Mouse (Mus musculus) CH12.LX (cell line): ENCODE results near the gene Ffar1. TPM values are rescaled to one million over a fixed set of nuclear protein-coding genes. Genes with fewer than 3 reads are reported as not detected.

ENCODE experiments used
- DNase-seq: peaks from one replicate; pipeline ENCODE4 v3.0.0-alpha.2; 2013; ENCODE audit errors: extremely low read depth
- H3K27ac ChIP-seq: 2 replicates; pipeline ENCODE4 v1.5.1; 2012; ENCODE audit warnings: low read depth, mild to moderate bottlenecking, control low read depth, moderate library complexity; ENCODE audit not compliant: insufficient read depth
- H3K27me3 ChIP-seq: replicated peaks from 2 replicates; pipeline ENCODE3; 2012; ENCODE audit warnings: inconsistent platforms
- H3K36me3 ChIP-seq, 2 experiments: replicated peaks in 1 of 2; 2 replicates each; pipeline versions ENCODE3 to v1.6.1; 2012; ENCODE audit warnings: inconsistent platforms in 1 of 2, low read length in 1 of 2, mild to moderate bottlenecking in 1 of 2, mixed read lengths in 1 of 2, moderate library complexity in 1 of 2; ENCODE audit not compliant: control insufficient read depth in 1 of 2, insufficient read depth in 1 of 2
- H3K4me1 ChIP-seq, 2 experiments: 2 replicates each; pipeline ENCODE4 v1.6.1; 2012; ENCODE audit warnings: inconsistent platforms in 1 of 2, moderate library complexity in 1 of 2; ENCODE audit not compliant: insufficient read depth in 2 of 2, control insufficient read depth in 1 of 2
- H3K4me2 ChIP-seq: 2 replicates; pipeline ENCODE4 v1.6.1; 2012; ENCODE audit warnings: low read depth, mild to moderate bottlenecking, control low read depth; ENCODE audit not compliant: poor library complexity, insufficient read depth, severe bottlenecking
- H3K4me3 ChIP-seq, 3 experiments: fragments of 150-350 bp in 1 of 3; sonication (generic) in 1 of 3; replicated peaks in 1 of 3; 2 replicates each; pipeline versions ENCODE3 to v1.5.1; 2011 to 2012; ENCODE audit warnings: low read depth in 2 of 3, low read length in 2 of 3, mild to moderate bottlenecking in 2 of 3, moderate library complexity in 2 of 3, control low read depth in 1 of 3, improper control_type of control experiment in 1 of 3, inconsistent platforms in 1 of 3, mixed read lengths in 1 of 3; ENCODE audit not compliant: poor library complexity in 1 of 3
- H3K79me2 ChIP-seq: replicated peaks from 2 replicates; pipeline ENCODE4 v1.6.1; 2012; ENCODE audit warnings: mild to moderate bottlenecking, moderate library complexity; ENCODE audit not compliant: control insufficient read depth, poor library complexity, insufficient read depth, severe bottlenecking; ENCODE audit errors: extremely low read depth
- H3K9ac ChIP-seq: 2 replicates; pipeline ENCODE4 v1.6.1; 2012; ENCODE audit warnings: low read depth, mild to moderate bottlenecking, control low read depth, moderate library complexity; ENCODE audit not compliant: insufficient read depth
- H3K9me3 ChIP-seq: replicated peaks from 2 replicates; pipeline ENCODE3; 2012; ENCODE audit warnings: low read length, inconsistent platforms, mixed read lengths
- BHLHE40 ChIP-seq: IDR thresholded peaks from 2 replicates; pipeline ENCODE4 v1.6.1; 2011; ENCODE audit warnings: mild to moderate bottlenecking, low read depth, low read length, improper control_type of control experiment
- CHD1 ChIP-seq: IDR thresholded peaks from 2 replicates; pipeline ENCODE4 v1.6.1; 2012; ENCODE audit warnings: low read depth, low read length, improper control_type of control experiment, inconsistent platforms
- CTCF ChIP-seq, 2 experiments: IDR thresholded peaks in 1 of 2; conservative IDR thresholded peaks in 1 of 2; 2 replicates each; pipeline ENCODE4 v1.5.1; 2011 to 2012; ENCODE audit warnings: low read depth in 2 of 2, low read length in 2 of 2, improper control_type of control experiment in 1 of 2, inconsistent platforms in 1 of 2, mild to moderate bottlenecking in 1 of 2, moderate library complexity in 1 of 2
- E2F4 ChIP-seq: IDR thresholded peaks from 2 replicates; pipeline ENCODE4 v1.6.1; 2011; ENCODE audit warnings: low read depth, low read length, improper control_type of control experiment; ENCODE audit not compliant: insufficient replicate concordance
- ELF1 ChIP-seq: IDR thresholded peaks from 2 replicates; pipeline ENCODE4 v1.6.1; 2014; ENCODE audit warnings: low read depth, mild to moderate bottlenecking, inconsistent platforms, low read length, improper control_type of control experiment
- ETS1 ChIP-seq: conservative IDR thresholded peaks from 2 replicates; pipeline ENCODE4 v1.6.1; 2012; ENCODE audit warnings: low read depth, mild to moderate bottlenecking, inconsistent platforms, low read length, improper control_type of control experiment, moderate library complexity
- GABPA ChIP-seq: IDR thresholded peaks from 2 replicates; pipeline ENCODE4 v1.6.1; 2012; ENCODE audit warnings: low read depth, low read length, improper control_type of control experiment, inconsistent platforms; ENCODE audit not compliant: insufficient replicate concordance
- HCFC1 ChIP-seq: IDR thresholded peaks from 2 replicates; pipeline ENCODE4 v1.6.1; 2012; ENCODE audit warnings: low read depth, mild to moderate bottlenecking, inconsistent platforms, low read length, improper control_type of control experiment
- IRF4 ChIP-seq: IDR thresholded peaks from 2 replicates; pipeline ENCODE4 v1.6.1; 2014; ENCODE audit warnings: low read depth, mild to moderate bottlenecking, inconsistent platforms, low read length, improper control_type of control experiment
- JUN ChIP-seq: IDR thresholded peaks from 2 replicates; pipeline ENCODE4 v1.6.1; 2011; ENCODE audit warnings: low read depth, mild to moderate bottlenecking, low read length, improper control_type of control experiment, moderate library complexity; ENCODE audit not compliant: insufficient read depth
- JUND ChIP-seq: conservative IDR thresholded peaks from 2 replicates; pipeline ENCODE4 v1.6.1; 2011; ENCODE audit warnings: low read depth, low read length, improper control_type of control experiment
- MAFK ChIP-seq: IDR thresholded peaks from 2 replicates; pipeline ENCODE4 v1.6.1; 2011; ENCODE audit warnings: low read length, improper control_type of control experiment; ENCODE audit not compliant: insufficient replicate concordance
- MAZ ChIP-seq: IDR thresholded peaks from 2 replicates; pipeline ENCODE4 v1.6.1; 2012; ENCODE audit warnings: low read depth, mild to moderate bottlenecking, inconsistent platforms, low read length, improper control_type of control experiment, moderate library complexity
- MEF2A ChIP-seq: IDR thresholded peaks from 2 replicates; pipeline ENCODE4 v1.6.1; 2014; ENCODE audit warnings: low read depth, mild to moderate bottlenecking, inconsistent platforms, low read length, improper control_type of control experiment, borderline replicate concordance
- MYC ChIP-seq: IDR thresholded peaks from 2 replicates; pipeline ENCODE4 v1.6.1; 2011; ENCODE audit warnings: low read depth, mild to moderate bottlenecking, improper control_type of control experiment, low read length
- NELFE ChIP-seq: IDR thresholded peaks from 2 replicates; pipeline ENCODE4 v1.6.1; 2011; ENCODE audit warnings: low read depth, low read length, improper control_type of control experiment
- NRF1 ChIP-seq: IDR thresholded peaks from 2 replicates; pipeline ENCODE4 v1.6.1; 2014; ENCODE audit warnings: low read depth, mild to moderate bottlenecking, inconsistent platforms, low read length, improper control_type of control experiment, moderate library complexity
- PAX5 ChIP-seq: IDR thresholded peaks from 2 replicates; pipeline ENCODE4 v1.6.1; 2012; ENCODE audit warnings: low read length, inconsistent platforms, mixed read lengths
- POLR2A ChIP-seq: IDR thresholded peaks from 2 replicates; pipeline ENCODE4 v1.6.1; 2011; ENCODE audit warnings: low read depth, mild to moderate bottlenecking, improper control_type of control experiment, low read length
- POLR2AphosphoS2 ChIP-seq: IDR thresholded peaks from 2 replicates; pipeline ENCODE4 v1.6.1; 2011; ENCODE audit warnings: low read depth, low read length, improper control_type of control experiment
- SIN3A ChIP-seq: IDR thresholded peaks from 2 replicates; pipeline ENCODE4 v1.6.1; 2012; ENCODE audit warnings: low read length, improper control_type of control experiment, inconsistent platforms
- SMC3 ChIP-seq: IDR thresholded peaks from 2 replicates; pipeline ENCODE4 v1.6.1; 2011; ENCODE audit warnings: low read depth, low read length, improper control_type of control experiment
- TBP ChIP-seq: conservative IDR thresholded peaks from 2 replicates; pipeline ENCODE4 v1.6.1; 2011; ENCODE audit warnings: low read depth, low read length, improper control_type of control experiment
- TCF12 ChIP-seq: IDR thresholded peaks from 2 replicates; pipeline ENCODE4 v1.6.1; 2014; ENCODE audit warnings: low read depth, mild to moderate bottlenecking, inconsistent platforms, low read length, improper control_type of control experiment
- UBTF ChIP-seq: IDR thresholded peaks from 2 replicates; pipeline ENCODE4 v1.6.1; 2012; ENCODE audit warnings: low read depth, mild to moderate bottlenecking, inconsistent platforms, low read length, improper control_type of control experiment, moderate library complexity
- USF1 ChIP-seq: IDR thresholded peaks from 2 replicates; pipeline ENCODE4 v1.6.1; 2014; ENCODE audit warnings: low read depth, mild to moderate bottlenecking, inconsistent platforms, low read length, improper control_type of control experiment
- USF2 ChIP-seq: conservative IDR thresholded peaks from 2 replicates; pipeline ENCODE4 v1.6.1; 2011; ENCODE audit warnings: low read depth, low read length, improper control_type of control experiment
- ZMIZ1 ChIP-seq: IDR thresholded peaks from 2 replicates; pipeline ENCODE4 v1.6.1; 2012; ENCODE audit warnings: low read depth, mild to moderate bottlenecking, inconsistent platforms, low read length, improper control_type of control experiment
- ZNF384 ChIP-seq: IDR thresholded peaks from 2 replicates; pipeline ENCODE4 v1.6.1; 2012; ENCODE audit warnings: low read depth, low read length, improper control_type of control experiment, inconsistent platforms
- dilution Hi-C: fragments of 300-500 bp; cut with MboI; formaldehyde crosslinking; loops from 2 replicates; pipeline ENCODE4 v1.14.3; 2020; ENCODE audit warnings: low sequenced_read_pairs; ENCODE audit not compliant: extremely low pct_unique_long_range_greater_than_20kb, extremely low pct_ligation_motif_present
- in situ Hi-C: fragments of 300-500 bp; cut with MboI; formaldehyde crosslinking; loops from 3 replicates; pipeline ENCODE4 v1.14.3; 2019; ENCODE audit warnings: low sequenced_read_pairs, low pct_ligation_motif_present, low pct_unique_long_range_greater_than_20kb, mixed read lengths
- polyA plus RNA-seq: library from polyadenylated mRNA; unstranded; fragments of >175 nt; gene quantifications from 2 replicates; pipeline ENCODE4 v1.2.1, GENCODE M21; 2012; ENCODE audit warnings: low read depth; ENCODE audit not compliant: insufficient read length
- total RNA-seq, 2 experiments: library from RNA; depleted of rRNA; stranded (reverse); fragments of 300-350 nt in 1 of 2; fragments of >200 nt in 1 of 2; gene quantifications; 2 replicates each; pipeline ENCODE4 v1.2.3; 2012 to 2014

The Ffar1 gene
- total and polyA plus RNA-seq, 3 experiments = 0.34 to 17.2 (median 1.2) TPM

GRCm38 (mm10) chr7:30888786-30889185 is 27.4 kb upstream of the Ffar1 start:
- TF ChIP-seq TBP (no peak), NELFE (no peak), BHLHE40 (no peak), GABPA (no peak), E2F4 (no peak), USF2 (no peak), JUND (no peak), HCFC1 (no peak), SMC3 (no peak), ELF1 (no peak), TCF12 (no peak), ETS1 (no peak), NRF1 (no peak), MEF2A (no peak), CTCF (conservative IDR thresholded peaks at IDR 0.05 in 1 of 2, IDR thresholded peaks at IDR 0.05 in 1 of 2; ENCODE audit: low read depth in 2 of 2, low read length in 2 of 2) (no peak)
- TF ChIP-seq, all 38 proteins: peak for 0
- dilution Hi-C loops (no loop called here), in situ Hi-C loops (no loop called here)
- no peak for DNase-seq
- Histone ChIP-seq H3K9me3 (peaks cover 10% of the 10 kb centered on the region), H3K27ac (no peak overlapping the region), H3K4me1 (peaks cover 33 to 79% of the 10 kb centered on the region in 2 experiments), H3K36me3 (peaks cover 0 to 3% of the 10 kb centered on the region in 2 experiments), H3K9ac (no peak overlapping the region), H3K27me3 (no peaks in the 10 kb centered on the region), H3K4me3 (no peak overlapping the region), H3K4me2 (no peak overlapping the region), H3K79me2 (no peaks in the 10 kb centered on the region)

- dilution Hi-C loops (no loop called here), in situ Hi-C loops (no loop called here)
- DNase-seq = peak; percentile 96
- H3K27me3 ChIP-seq = no peaks in the 10 kb centered on the region
- H3K4me1 ChIP-seq = peaks cover 33 to 76% of the 10 kb centered on the region in 2 experiments
- peak overlapping the region; percentile 27; the same call in 1 of the 2 replicates for H3K9ac ChIP-seq
- peak overlapping the region; percentile 53 for H3K4me2 ChIP-seq
- H3K27ac ChIP-seq = peak overlapping the region; percentile 66
- peaks cover 0 to 3% of the 10 kb centered on the region in 2 experiments for H3K36me3 ChIP-seq
- peaks cover 10% of the 10 kb centered on the region for H3K9me3 ChIP-seq
- H3K4me3 ChIP-seq = peak overlapping the region in 2 of 3 experiments; percentile 5 to 14
- H3K79me2 ChIP-seq = no peaks in the 10 kb centered on the region
- TF ChIP-seq USF1 = no peak
- no peak for TF ChIP-seq POLR2AphosphoS2
- peak; percentile 30; the same call in 1 of the 2 replicates for TF ChIP-seq POLR2A
- peak; percentile 9; the same call in 1 of the 2 replicates for TF ChIP-seq JUN
- no peak for TF ChIP-seq NRF1
- no peak for TF ChIP-seq PAX5
- TF ChIP-seq E2F4 = no peak
- peak in 1 of 2 experiments; percentile 59; a peak in 2 of 4 replicates for TF ChIP-seq CTCF (conservative IDR thresholded peaks at IDR 0.05 in 1 of 2, IDR thresholded peaks at IDR 0.05 in 1 of 2; ENCODE audit: low read depth in 2 of 2, low read length in 2 of 2)
- peak; percentile 98 for TF ChIP-seq TCF12
- no peak for TF ChIP-seq USF2
- TF ChIP-seq MAFK = peak; percentile 93
- peak; percentile 67 for TF ChIP-seq JUND
- TF ChIP-seq ZMIZ1 = no peak
- peak; percentile 98 for TF ChIP-seq BHLHE40
- TF ChIP-seq TBP = peak; percentile 67
- peak; percentile 7; the same call in 1 of the 2 replicates for TF ChIP-seq SMC3
- no peak for TF ChIP-seq MAZ
- TF ChIP-seq ETS1 = peak; percentile 96
- peak; percentile 94 for TF ChIP-seq IRF4
- no peak for TF ChIP-seq GABPA
- peak; percentile 82 for TF ChIP-seq SIN3A
- TF ChIP-seq MEF2A = peak; percentile 99
- peak; percentile 64; the same call in 1 of the 2 replicates for TF ChIP-seq MYC
- no peak for TF ChIP-seq HCFC1
- TF ChIP-seq ZNF384 = no peak; the same call in 1 of the 2 replicates
- no peak for TF ChIP-seq UBTF
- TF ChIP-seq CHD1 = no peak
Measured at GRCm38 (mm10) chr7:30887568-30888188, 26.3 kb upstream of the Ffar1 start.
